Mouse (Mus musculus) olfactory bulb, adult 2 months (tissue): Measurements from ENCODE around the gene Tmem132b.

Experiments
- CTCF ChIP-seq: fragments of 200-500 bp; IDR thresholded peaks from 2 replicates; pipeline ENCODE4 v1.5.1; 2012; ENCODE audit warnings: low read depth, mild to moderate bottlenecking, low read length, moderate library complexity; ENCODE audit not compliant: insufficient read depth
- POLR2A ChIP-seq: fragments of 200-500 bp; IDR thresholded peaks from 2 replicates; pipeline ENCODE4 v1.6.1; 2012; ENCODE audit warnings: mild to moderate bottlenecking, low read depth, low read length, moderate library complexity; ENCODE audit not compliant: insufficient read depth

GRCm38 (mm10) chr5:125766941-125767340 lies 235.4 kb downstream of the Tmem132b start:
- TF ChIP-seq CTCF (no peak), POLR2A (no peak)
